Mouse (Mus musculus): ENCODE measurements around the gene Spaar. TPM values are rescaled to one million over a fixed set of nuclear protein-coding genes. Genes with fewer than 3 reads are reported as not detected.
A peak's percentile ranks its signal among the peaks of the same experiment; 100 is the strongest.

The Spaar gene
- polyA plus RNA-seq, 1 experiment: 0.51 TPM

DNA sequence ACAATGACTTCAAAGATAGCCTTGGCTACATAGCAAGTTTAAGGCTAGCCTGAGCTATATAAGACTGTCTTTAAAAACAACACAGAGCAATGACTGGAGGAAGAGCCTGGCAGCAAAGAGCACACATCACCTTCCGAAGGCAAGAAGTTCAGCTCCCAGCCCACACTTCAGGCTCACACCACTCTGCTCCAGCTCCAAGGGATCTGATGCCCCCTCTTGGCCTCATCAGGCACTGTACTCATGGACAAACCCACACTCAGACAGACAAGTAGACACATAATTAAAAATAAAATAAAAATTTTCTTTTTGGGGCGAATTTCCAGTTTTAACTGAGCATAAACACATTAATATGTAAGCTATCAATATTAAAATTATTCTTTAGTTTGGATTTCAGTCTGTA is 31.5 kb downstream of the Spaar start:
- no peak for TF ChIP-seq POLR2A (IDR thresholded peaks at IDR 0.05; ENCODE audit: insufficient read depth, low read length)
- peak; percentile 46 for TF ChIP-seq CTCF (IDR thresholded peaks at IDR 0.05; ENCODE audit: low read depth, low read length)
- Histone ChIP-seq H3K27me3 (ENCODE audit: control insufficient read depth, insufficient read depth, low read length, poor library complexity, severe bottlenecking) (no peaks in the 10 kb centered on the region), H3K9ac (ENCODE audit: low read depth, poor library complexity, severe bottlenecking) (no peak overlapping the region), H3K27ac (ENCODE audit: insufficient read depth, low read length) (no peak overlapping the region), H3K36me3 (ENCODE audit: control insufficient read depth, insufficient read depth, low read length, poor library complexity, severe bottlenecking) (no peaks in the 10 kb centered on the region), H3K4me3 (ENCODE audit: low read depth, low read length) (no peak overlapping the region), H3K4me1 (ENCODE audit: control insufficient read depth, insufficient read depth, low read length) (no peaks in the 10 kb centered on the region), H3K9me3 (replicated peaks; ENCODE audit: control insufficient read depth, insufficient read depth, low read length, poor library complexity, severe bottlenecking) (no peaks in the 10 kb centered on the region)

DNA sequence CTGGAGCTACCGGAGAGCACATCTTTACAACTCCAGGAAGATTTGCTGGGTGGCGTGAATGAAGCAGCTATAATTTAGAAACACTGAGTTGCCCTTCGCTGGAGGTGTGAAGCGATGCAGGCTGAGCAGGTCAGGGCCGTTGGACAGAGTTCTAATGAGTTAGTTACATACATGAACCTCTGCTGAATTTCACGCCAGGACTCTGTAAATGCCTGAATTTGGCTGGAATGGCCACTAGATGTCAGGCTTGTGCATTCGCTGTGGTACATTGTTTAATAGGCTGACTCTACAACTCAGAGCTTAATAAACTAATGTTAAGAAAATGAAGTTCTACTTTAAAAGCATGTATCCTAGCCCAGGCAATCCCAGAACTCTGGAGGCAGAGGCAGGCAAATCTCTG is 33.6 kb downstream of the Spaar start:
- H3K36me3 ChIP-seq (ENCODE audit: control insufficient read depth, insufficient read depth, low read length, poor library complexity, severe bottlenecking): no peaks in the 10 kb centered on the region
- H3K27me3 ChIP-seq (ENCODE audit: control insufficient read depth, insufficient read depth, low read length, poor library complexity, severe bottlenecking): no peaks in the 10 kb centered on the region
- no peaks in the 10 kb centered on the region for H3K9me3 ChIP-seq (replicated peaks; ENCODE audit: control insufficient read depth, insufficient read depth, low read length, poor library complexity, severe bottlenecking)
- no peak overlapping the region for H3K9ac ChIP-seq (ENCODE audit: low read depth, poor library complexity, severe bottlenecking)
- H3K27ac ChIP-seq (ENCODE audit: insufficient read depth, low read length): no peak overlapping the region
- TF ChIP-seq CTCF (IDR thresholded peaks at IDR 0.05; ENCODE audit: low read depth, low read length): peak; percentile 47
- no peak for TF ChIP-seq EP300 (IDR thresholded peaks at IDR 0.05; ENCODE audit: insufficient read depth, low read depth, low read length)
- no peaks in the 10 kb centered on the region for H3K4me1 ChIP-seq (ENCODE audit: control insufficient read depth, insufficient read depth, low read length)
- H3K4me3 ChIP-seq (ENCODE audit: low read depth, low read length): no peak overlapping the region

DNA sequence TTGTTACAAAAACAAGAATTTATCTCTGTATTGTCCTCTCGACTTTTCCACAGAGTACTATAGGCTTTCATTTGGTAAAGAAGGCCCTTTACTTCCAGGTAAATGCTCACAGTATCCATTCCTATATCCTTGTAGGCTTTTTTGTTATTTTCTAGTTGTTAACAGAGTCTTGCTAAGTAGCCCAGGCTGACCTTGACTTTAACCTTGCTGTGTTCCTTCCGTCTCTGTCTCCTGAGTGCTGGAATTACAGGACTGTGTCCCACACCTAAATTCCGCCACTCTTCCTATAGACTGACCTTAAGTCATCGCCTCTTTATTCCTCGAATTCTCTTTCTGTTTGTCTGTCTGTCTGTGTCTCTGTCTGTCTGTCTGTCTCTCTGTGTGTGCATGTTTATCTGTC is 38.5 kb downstream of the Spaar start:
- no peak overlapping the region for H3K27ac ChIP-seq (ENCODE audit: insufficient read depth, low read length)
- no peaks in the 10 kb centered on the region for H3K9me3 ChIP-seq (replicated peaks; ENCODE audit: control insufficient read depth, insufficient read depth, low read length, poor library complexity, severe bottlenecking)
- no peaks in the 10 kb centered on the region for H3K4me1 ChIP-seq (ENCODE audit: control insufficient read depth, insufficient read depth, low read length)
- no peak overlapping the region for H3K9ac ChIP-seq (ENCODE audit: low read depth, poor library complexity, severe bottlenecking)
- TF ChIP-seq EP300 (IDR thresholded peaks at IDR 0.05; ENCODE audit: insufficient read depth, low read depth, low read length) (no peak), POLR2A (IDR thresholded peaks at IDR 0.05; ENCODE audit: insufficient read depth, low read length) (no peak), CTCF (IDR thresholded peaks at IDR 0.05; ENCODE audit: low read depth, low read length) (no peak)
- no peaks in the 10 kb centered on the region for H3K27me3 ChIP-seq (ENCODE audit: control insufficient read depth, insufficient read depth, low read length, poor library complexity, severe bottlenecking)
- H3K4me3 ChIP-seq (ENCODE audit: low read depth, low read length): no peak overlapping the region
- no peaks in the 10 kb centered on the region for H3K36me3 ChIP-seq (ENCODE audit: control insufficient read depth, insufficient read depth, low read length, poor library complexity, severe bottlenecking)

DNA sequence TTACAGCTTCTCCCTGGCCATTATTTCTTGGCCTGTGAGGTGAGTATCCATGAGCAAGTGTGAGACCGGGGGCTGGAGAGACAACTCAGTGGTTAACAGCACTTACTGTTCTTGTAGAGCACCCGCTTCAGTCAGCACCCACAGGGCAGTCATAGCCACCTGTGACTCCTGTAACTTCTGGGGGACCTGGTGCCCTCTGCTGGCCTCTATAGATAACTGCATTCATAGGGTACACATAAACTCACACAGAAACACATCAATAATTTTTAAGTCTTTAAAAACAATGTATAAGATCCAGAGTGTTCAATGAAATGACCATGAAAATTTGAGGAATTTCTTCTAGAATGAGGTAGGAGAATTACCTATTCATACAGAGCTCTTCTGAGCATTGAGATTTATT is 39.5 kb downstream of the Spaar start:
- H3K27me3 ChIP-seq (ENCODE audit: control insufficient read depth, insufficient read depth, low read length, poor library complexity, severe bottlenecking): no peaks in the 10 kb centered on the region
- no peaks in the 10 kb centered on the region for H3K9me3 ChIP-seq (replicated peaks; ENCODE audit: control insufficient read depth, insufficient read depth, low read length, poor library complexity, severe bottlenecking)
- no peaks in the 10 kb centered on the region for H3K4me1 ChIP-seq (ENCODE audit: control insufficient read depth, insufficient read depth, low read length)
- H3K4me3 ChIP-seq (ENCODE audit: low read depth, low read length): no peak overlapping the region
- no peaks in the 10 kb centered on the region for H3K36me3 ChIP-seq (ENCODE audit: control insufficient read depth, insufficient read depth, low read length, poor library complexity, severe bottlenecking)
- no peak for TF ChIP-seq CTCF (IDR thresholded peaks at IDR 0.05; ENCODE audit: low read depth, low read length)
- TF ChIP-seq POLR2A (IDR thresholded peaks at IDR 0.05; ENCODE audit: insufficient read depth, low read length): no peak
- no peak for TF ChIP-seq EP300 (IDR thresholded peaks at IDR 0.05; ENCODE audit: insufficient read depth, low read depth, low read length)
- no peak overlapping the region for H3K27ac ChIP-seq (ENCODE audit: insufficient read depth, low read length)
- no peak overlapping the region for H3K9ac ChIP-seq (ENCODE audit: low read depth, poor library complexity, severe bottlenecking)

DNA sequence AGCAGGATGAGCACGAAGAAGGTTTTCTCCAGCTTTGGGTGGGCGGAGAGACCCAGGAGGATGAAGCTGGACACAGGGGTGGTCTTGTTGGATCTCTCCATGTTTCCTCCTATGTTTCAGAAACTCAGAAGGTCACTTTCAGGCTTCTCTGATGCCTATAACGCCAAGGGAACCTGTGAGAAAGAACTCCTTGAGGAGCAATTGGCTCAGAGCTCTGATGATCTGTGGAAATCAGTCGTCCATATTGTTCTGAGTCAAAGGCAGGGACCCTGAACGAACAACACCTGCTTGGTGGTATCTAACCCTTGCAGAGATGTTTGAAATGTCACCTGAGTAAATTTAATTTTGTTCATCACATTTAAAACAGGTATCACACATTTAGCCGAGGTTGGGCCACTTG is 41.1 kb downstream of the Spaar start, which contains the start of gene Olfr159:
TSS of gene Olfr159 (minus strand) at position 101 of the 400 bp plus-strand sequence.
- TF ChIP-seq CTCF (IDR thresholded peaks at IDR 0.05; ENCODE audit: low read depth, low read length): no peak
- TF ChIP-seq POLR2A (IDR thresholded peaks at IDR 0.05; ENCODE audit: insufficient read depth, low read length): no peak
- H3K9ac ChIP-seq (ENCODE audit: low read depth, poor library complexity, severe bottlenecking): no peak within 1 kb of the TSS
- no peak within 1 kb of the TSS for H3K4me3 ChIP-seq (ENCODE audit: low read depth, low read length)
- no peaks in the 10 kb centered on the region for H3K9me3 ChIP-seq (replicated peaks; ENCODE audit: control insufficient read depth, insufficient read depth, low read length, poor library complexity, severe bottlenecking)
- no peaks in the 10 kb centered on the region for H3K27me3 ChIP-seq (ENCODE audit: control insufficient read depth, insufficient read depth, low read length, poor library complexity, severe bottlenecking)
- H3K27ac ChIP-seq (ENCODE audit: insufficient read depth, low read length): no peak within 1 kb of the TSS
- H3K36me3 ChIP-seq (ENCODE audit: control insufficient read depth, insufficient read depth, low read length, poor library complexity, severe bottlenecking): no peaks in the 10 kb centered on the region
- no peaks in the 10 kb centered on the region for H3K4me1 ChIP-seq (ENCODE audit: control insufficient read depth, insufficient read depth, low read length)

DNA sequence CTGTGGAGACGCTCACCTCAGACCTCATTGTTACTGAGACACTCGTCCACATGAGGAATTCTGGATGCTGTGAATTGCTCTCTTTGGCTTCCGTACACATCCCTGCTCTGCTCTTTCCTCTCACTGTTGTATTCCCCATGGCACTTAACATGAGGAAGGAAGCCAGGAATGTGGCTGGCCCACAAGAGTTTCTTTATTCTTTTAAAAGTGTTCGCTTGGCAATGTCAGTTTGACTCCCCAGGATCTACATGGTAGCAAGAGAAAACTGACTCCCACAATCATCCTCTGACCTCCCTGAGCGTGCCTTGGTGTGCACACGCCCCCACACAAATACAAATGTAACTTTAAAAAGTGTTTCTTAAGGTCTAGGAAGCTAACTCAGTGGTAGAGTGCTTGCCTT is 41.8 kb downstream of the Spaar start:
- Histone ChIP-seq H3K27ac (ENCODE audit: insufficient read depth, low read length) (no peak overlapping the region), H3K9ac (ENCODE audit: low read depth, poor library complexity, severe bottlenecking) (no peak overlapping the region), H3K4me1 (ENCODE audit: control insufficient read depth, insufficient read depth, low read length) (no peaks in the 10 kb centered on the region), H3K36me3 (ENCODE audit: control insufficient read depth, insufficient read depth, low read length, poor library complexity, severe bottlenecking) (no peaks in the 10 kb centered on the region), H3K9me3 (replicated peaks; ENCODE audit: control insufficient read depth, insufficient read depth, low read length, poor library complexity, severe bottlenecking) (no peaks in the 10 kb centered on the region), H3K4me3 (ENCODE audit: low read depth, low read length) (no peak overlapping the region), H3K27me3 (ENCODE audit: control insufficient read depth, insufficient read depth, low read length, poor library complexity, severe bottlenecking) (no peaks in the 10 kb centered on the region)
- TF ChIP-seq CTCF (IDR thresholded peaks at IDR 0.05; ENCODE audit: low read depth, low read length) (no peak), EP300 (IDR thresholded peaks at IDR 0.05; ENCODE audit: insufficient read depth, low read depth, low read length) (no peak), POLR2A (IDR thresholded peaks at IDR 0.05; ENCODE audit: insufficient read depth, low read length) (no peak)

All from ES-Bruce4 (cell line).